Mouse (Mus musculus) megakaryocyte, embryonic 14.5 days (primary cell): ENCODE measurements around the gene Pcgf2.
"Not testable (repeated sequence)": the region's sequence is repeated elsewhere in the genome, so short reads cannot be mapped to it uniquely, and the experiment has no call there.

Experiments used
- FLI1 ChIP-seq: IDR thresholded peaks from 2 replicates; pipeline ENCODE4 v1.6.1; 2012; ENCODE audit warnings: low read length, inconsistent platforms, mixed read lengths
- GATA1 ChIP-seq: IDR thresholded peaks from 3 replicates; pipeline ENCODE4 v1.6.1; 2012; ENCODE audit warnings: mixed read lengths, low read length, inconsistent platforms, borderline replicate concordance

GRCm38 (mm10) chr11:97657967-97658366 lies 42.3 kb downstream of the Pcgf2 start:
- not testable (repeated sequence) for TF ChIP-seq GATA1, FLI1
